Mouse (Mus musculus) limb, embryonic 15.5 days (tissue): ENCODE measurements around the gene Tchp. TPM values are rescaled to one million over a fixed set of nuclear protein-coding genes. Genes with fewer than 3 reads are reported as not detected.

ENCODE experiments used
- ATAC-seq: fragments of 200-750 bp; cut with Nextera tagmentation; 2 replicates; pipeline ENCODE4 v1.8.0; 2017; ENCODE audit warnings: low read depth, moderate TSS enrichment; ENCODE audit not compliant: insufficient number of reproducible peaks, low FRiP score, low TSS enrichment
- H3K27ac ChIP-seq: fragments of 300-500 bp; sonication (generic); 2 replicates; pipeline ENCODE4 v1.5.1; 2015; ENCODE audit warnings: moderate library complexity, mild to moderate bottlenecking, inconsistent platforms
- H3K27me3 ChIP-seq: fragments of 300-500 bp; sonication (generic); 2 replicates; pipeline ENCODE4 v1.6.1; 2015; ENCODE audit warnings: inconsistent platforms
- H3K36me3 ChIP-seq: fragments of 300-500 bp; sonication (generic); 2 replicates; pipeline ENCODE4 v1.6.1; 2015; ENCODE audit warnings: inconsistent platforms
- H3K4me1 ChIP-seq: fragments of 300-500 bp; sonication (generic); 2 replicates; pipeline ENCODE4 v1.6.1; 2015; ENCODE audit warnings: inconsistent platforms
- H3K4me2 ChIP-seq: fragments of 300-500 bp; sonication (generic); 2 replicates; pipeline ENCODE4 v1.6.1; 2015; ENCODE audit warnings: mild to moderate bottlenecking, inconsistent platforms
- H3K4me3 ChIP-seq: fragments of 300-500 bp; sonication (generic); 2 replicates; pipeline ENCODE4 v1.5.1; 2015; ENCODE audit warnings: mild to moderate bottlenecking, inconsistent platforms
- H3K9ac ChIP-seq: fragments of 300-500 bp; sonication (generic); 2 replicates; pipeline ENCODE4 v1.6.1; 2015; ENCODE audit warnings: inconsistent platforms
- H3K9me3 ChIP-seq: fragments of 300-500 bp; sonication (generic); 2 replicates; pipeline ENCODE4 v1.6.1; 2016; ENCODE audit warnings: inconsistent platforms
- WGBS: fragments of 180-500 bp; shearing (Covaris S2); methylation state at CpG from one replicate; pipeline ENCODE4 v1.1.7; 2015; 5-methylcytosine and 5-hydroxymethylcytosine counted together
- polyA plus RNA-seq: library from polyadenylated mRNA; unstranded; fragments of >200 nt; fragmentation: Nextera tagmentation; extraction: Ambion mirVana; gene quantifications from 2 replicates; pipeline ENCODE4 v1.2.1, GENCODE M21; 2015

Gene Tchp
- polyA plus RNA-seq, 1 experiment from 2014 or later, result 15.1 TPM

DNA sequence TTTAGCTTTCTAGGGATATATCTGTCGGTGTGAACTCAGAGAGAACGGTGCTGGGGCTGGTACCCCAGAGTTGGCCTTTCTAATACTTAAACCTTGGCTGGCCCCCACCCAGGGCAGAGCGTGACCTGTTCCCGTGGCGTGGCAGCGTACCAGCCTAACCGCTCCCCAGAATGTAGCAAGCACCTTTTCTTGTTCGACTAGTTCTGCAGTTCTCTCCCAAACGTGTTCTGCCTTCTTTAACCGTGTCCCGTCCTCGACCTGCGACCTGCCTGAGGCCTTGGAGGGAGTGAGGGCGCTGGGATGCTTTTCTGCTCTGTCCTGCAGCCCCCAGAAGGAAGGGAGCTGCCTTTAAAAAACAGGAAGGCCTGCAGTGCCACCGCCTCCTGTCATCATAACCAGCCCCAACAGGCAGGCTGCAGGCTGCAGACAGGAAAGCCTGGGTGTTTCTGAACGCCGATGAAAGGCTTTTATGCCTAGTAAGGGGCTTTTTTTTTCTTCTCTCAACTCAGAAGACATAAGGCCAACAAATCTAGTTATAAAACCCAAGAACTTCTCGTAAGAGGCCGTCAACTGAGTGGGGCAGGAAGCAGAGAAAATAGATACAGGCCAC, 26.8 kb upstream of the Tchp start:
- no peaks in the 10 kb centered on the region for H3K9me3 ChIP-seq
- no peak overlapping the region for H3K4me2 ChIP-seq
- no peak overlapping the region for H3K4me3 ChIP-seq
- H3K27me3 ChIP-seq, result no peaks in the 10 kb centered on the region
- no peak for ATAC-seq
- 52% methylated on average over 19 of the region's 19 CpGs for WGBS
- peaks cover 39% of the 10 kb centered on the region for H3K4me1 ChIP-seq
- no peak overlapping the region for H3K9ac ChIP-seq
- H3K27ac ChIP-seq, result peak overlapping the region; percentile 62
- H3K36me3 ChIP-seq, result peaks cover 24% of the 10 kb centered on the region

DNA sequence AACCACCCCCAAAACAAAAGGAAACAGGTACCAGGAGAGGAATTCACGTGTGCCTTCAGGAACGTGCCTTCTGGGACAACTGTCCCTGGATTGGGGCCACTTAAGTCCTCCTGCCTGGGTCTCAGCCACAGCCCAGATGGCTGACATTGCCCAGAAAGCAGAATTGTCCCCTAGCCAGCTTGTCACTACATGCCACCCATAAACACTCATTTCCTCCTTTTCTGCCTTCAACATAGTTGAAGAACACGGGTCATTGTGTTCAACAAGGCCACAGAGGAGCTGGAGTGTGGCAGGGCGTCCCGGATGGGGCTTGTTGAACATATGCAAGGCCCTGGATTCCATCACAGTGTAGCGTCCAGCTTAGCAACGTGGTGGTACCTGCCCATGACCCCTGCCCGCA, 25.8 kb upstream of the Tchp start:
- Histone ChIP-seq H3K9ac (no peak overlapping the region), H3K4me3 (no peak overlapping the region), H3K36me3 (peaks cover 15% of the 10 kb centered on the region), H3K4me1 (peaks cover 39% of the 10 kb centered on the region), H3K9me3 (no peaks in the 10 kb centered on the region), H3K27ac (peak overlapping the region; percentile 62), H3K27me3 (no peaks in the 10 kb centered on the region), H3K4me2 (no peak overlapping the region)
- no peak for ATAC-seq
- WGBS, result 57% methylated on average over 8 of the region's 8 CpGs

DNA sequence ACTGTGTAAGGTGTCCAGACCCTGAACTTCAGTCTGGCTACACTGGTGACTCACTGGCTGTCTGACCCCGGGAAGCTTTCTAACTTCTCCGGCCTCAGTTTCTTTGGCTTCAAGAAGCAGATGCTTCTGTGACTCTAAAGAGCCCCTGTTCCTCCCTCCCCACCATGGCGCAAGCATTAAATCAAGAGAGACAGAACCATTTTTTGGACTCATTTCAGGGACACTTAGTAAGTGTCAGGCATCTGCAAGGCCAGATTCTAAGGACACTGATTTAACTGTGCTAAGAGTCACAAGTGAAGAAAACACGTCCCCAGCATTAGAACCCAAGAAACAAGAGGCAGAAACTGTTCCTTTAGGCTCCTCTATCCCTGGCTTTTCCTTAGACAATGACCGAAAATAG, 21.6 kb upstream of the Tchp start:
- no peaks in the 10 kb centered on the region for H3K27me3 ChIP-seq

DNA sequence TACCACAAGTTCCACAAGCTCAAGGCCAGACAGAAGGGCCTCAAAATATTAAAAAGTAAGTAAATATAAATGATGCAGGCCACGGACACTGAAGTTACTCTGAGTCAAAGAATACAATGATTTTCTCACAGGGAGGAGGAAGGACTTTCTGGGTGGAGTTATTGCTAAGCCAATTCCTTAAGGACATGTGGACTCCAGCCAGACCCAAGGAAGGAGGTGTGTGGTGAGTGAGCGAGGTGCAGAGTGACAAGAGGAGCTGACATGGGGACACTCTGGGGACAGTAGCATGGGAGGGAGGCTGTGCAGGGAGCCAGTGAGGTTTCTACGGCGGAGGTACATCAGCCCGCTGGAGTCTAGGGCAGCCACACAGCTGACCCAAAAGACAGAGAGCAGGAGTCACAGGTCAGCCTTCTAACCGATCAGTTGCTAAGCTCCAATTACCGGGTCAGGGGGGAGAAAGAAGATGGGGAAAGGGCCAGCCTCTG, 20.8 kb upstream of the Tchp start:
- Histone ChIP-seq H3K36me3 (no peaks in the 10 kb centered on the region), H3K4me2 (no peak overlapping the region), H3K9ac (no peak overlapping the region), H3K27me3 (no peaks in the 10 kb centered on the region), H3K27ac (0 out of 2 replicates have a peak overlapping the region, but pooled peaks have one; percentile 1), H3K4me1 (peaks cover 40% of the 10 kb centered on the region), H3K9me3 (no peaks in the 10 kb centered on the region), H3K4me3 (no peak overlapping the region)
- WGBS, result 56% methylated on average over 7 of the region's 7 CpGs
- ATAC-seq, result no peak

More for the DNA sequence above, 21.6 kb upstream of the Tchp start:
- Histone ChIP-seq H3K9me3 (no peaks in the 10 kb centered on the region), H3K4me3 (no peak overlapping the region), H3K9ac (no peak overlapping the region), H3K4me2 (no peak overlapping the region), H3K36me3 (no peaks in the 10 kb centered on the region), H3K4me1 (peaks cover 43% of the 10 kb centered on the region), H3K27ac (no peak overlapping the region)
- 90% methylated on average over 5 of the region's 5 CpGs for whole genome bisulfite sequencing
- ATAC-seq, result no peak

DNA sequence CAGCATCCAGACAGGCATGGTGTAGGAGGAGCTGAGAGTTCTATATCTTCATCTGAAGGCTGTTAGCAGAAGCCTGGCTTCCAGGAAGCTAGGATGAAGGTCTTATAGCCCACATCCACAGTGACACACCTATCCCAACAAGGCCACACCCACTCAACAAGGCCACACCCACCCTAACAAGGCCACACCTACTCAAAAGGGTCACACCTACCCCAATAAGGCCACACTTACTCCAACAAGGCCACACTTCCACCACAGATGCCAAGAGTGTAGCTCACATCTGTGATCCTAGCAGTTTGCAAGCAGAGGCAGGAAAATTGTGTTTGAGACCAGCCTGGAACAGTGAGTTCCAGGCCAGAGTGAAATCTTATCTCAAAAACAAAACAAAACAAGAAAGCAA, 19.7 kb upstream of the Tchp start:
- H3K27ac ChIP-seq, result no peak overlapping the region
- peaks cover 36% of the 10 kb centered on the region for H3K4me1 ChIP-seq
- no peak for ATAC-seq
- no peaks in the 10 kb centered on the region for H3K27me3 ChIP-seq
- no peak overlapping the region for H3K9ac ChIP-seq
- no peak overlapping the region for H3K4me2 ChIP-seq
- no peaks in the 10 kb centered on the region for H3K9me3 ChIP-seq
- H3K36me3 ChIP-seq, result no peaks in the 10 kb centered on the region
- H3K4me3 ChIP-seq, result no peak overlapping the region

DNA sequence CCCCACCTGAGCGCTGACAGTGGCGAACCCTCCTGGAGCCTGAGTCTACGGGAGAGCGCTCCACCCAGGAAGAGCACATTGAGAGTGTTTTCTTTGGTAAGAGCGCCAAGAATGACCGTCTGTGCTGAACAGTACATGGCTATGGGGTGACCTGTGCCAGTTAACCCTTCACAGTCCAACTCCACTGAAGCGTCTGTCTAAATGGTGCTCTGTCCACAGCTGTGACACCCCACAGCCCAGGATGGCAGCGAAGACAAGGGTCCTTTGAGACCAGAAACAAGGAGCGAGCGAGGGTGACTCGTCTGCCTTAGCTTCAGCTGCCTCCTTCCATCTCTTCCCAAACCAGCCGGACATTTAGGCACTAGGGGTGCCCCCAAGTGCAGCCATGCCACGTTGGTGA, 18.9 kb upstream of the Tchp start:
- H3K4me3 ChIP-seq, result peak overlapping the region; percentile 80

DNA sequence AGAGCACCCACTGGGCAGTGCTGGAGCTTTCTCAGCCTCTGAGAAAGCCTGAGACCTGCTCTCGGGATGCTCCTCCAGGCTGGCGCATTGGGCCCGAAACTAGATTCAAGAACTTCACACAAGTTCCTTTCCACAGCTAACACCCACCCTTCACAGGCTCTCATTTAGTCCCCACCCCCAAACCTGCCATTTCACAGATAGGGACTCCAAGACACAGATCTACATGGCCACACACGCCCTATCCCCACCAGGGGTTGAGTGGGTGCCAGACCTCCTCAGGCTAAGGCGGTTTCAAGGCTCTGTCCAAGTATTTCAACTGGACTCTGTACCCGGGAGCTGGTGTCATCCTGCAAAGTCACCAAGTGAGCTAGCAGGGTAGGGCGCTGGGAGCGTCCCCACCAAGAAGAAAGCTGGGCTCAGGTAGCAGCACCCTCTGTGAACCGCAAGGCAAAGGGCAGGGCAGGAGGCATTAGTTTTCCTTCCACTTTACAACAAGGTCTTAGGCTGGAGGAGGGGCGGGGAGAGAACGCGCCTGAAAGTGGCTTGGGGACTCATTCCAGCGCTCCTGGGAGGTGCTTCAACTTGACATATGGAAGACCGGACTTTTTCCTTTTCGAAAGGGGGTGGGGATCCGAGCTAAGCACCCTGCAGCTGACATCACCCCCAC, 17.7 kb upstream of the Tchp start:
- Histone ChIP-seq H3K9ac (peak overlapping the region; percentile 61; the same call in 1 of the 2 replicates), H3K4me1 (peaks cover 24% of the 10 kb centered on the region), H3K27ac (peak overlapping the region; percentile 69)

More for the DNA sequence above, 18.9 kb upstream of the Tchp start:
- H3K27me3 ChIP-seq, result no peaks in the 10 kb centered on the region
- H3K9me3 ChIP-seq, result no peaks in the 10 kb centered on the region
- peaks cover 29% of the 10 kb centered on the region for H3K4me1 ChIP-seq
- ATAC-seq, result no peak
- H3K36me3 ChIP-seq, result no peaks in the 10 kb centered on the region
- WGBS, result 84% methylated on average over 13 of the region's 13 CpGs
- H3K4me2 ChIP-seq, result peak overlapping the region; percentile 14; the same call in 1 of the 2 replicates
- H3K27ac ChIP-seq, result no peak overlapping the region
- H3K9ac ChIP-seq, result no peak overlapping the region

DNA sequence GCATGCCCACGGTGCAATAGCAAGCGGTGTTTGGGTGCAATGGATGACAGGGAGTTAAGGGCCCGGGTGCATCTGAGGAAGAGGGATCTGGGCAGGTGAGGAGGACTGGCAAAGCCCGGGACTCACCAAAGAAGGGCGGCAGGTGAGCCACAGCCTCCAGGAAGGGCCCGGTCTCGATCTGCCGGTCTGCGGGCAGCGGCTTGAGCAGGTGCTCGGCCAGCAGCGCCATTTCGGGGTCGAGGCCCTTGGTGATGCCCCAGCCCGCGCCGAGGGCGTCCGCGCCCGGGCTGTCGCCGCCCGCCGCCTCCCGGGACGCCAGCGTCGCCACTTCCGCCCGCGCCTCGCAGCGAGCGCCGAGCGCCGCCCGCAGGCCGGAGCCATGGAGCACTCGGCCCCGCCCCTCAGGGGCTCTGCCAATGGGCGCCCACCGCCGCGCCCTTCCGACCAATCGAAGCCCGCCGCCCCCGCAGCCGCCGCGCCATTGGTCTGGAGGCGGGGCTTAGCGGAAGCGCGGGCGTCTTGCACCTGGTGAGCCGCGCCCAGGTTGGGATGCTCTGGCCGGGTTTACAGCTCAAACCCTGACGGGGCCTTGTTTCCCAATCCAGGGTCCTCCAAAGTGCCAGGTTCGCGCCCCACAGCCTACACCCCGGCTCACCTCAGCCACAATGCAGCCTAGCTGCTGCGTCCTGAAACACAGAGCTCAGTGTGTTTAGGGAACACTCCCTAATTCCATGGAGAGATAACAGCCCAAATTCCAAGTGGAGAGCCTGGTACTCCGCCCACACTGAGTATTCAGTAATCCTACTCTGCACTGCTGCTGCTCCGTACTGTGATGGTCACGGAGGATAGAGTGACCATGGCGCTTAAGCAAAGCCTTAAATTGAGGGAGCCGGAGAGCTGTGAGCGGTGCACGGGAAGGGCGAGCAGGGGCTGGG, 16.7 kb upstream of the Tchp start, which contains the start of gene Gltp:
TSS of gene Gltp (minus strand) at position 352 of the 935 bp plus-strand sequence.
- no peaks in the 10 kb centered on the region for H3K36me3 ChIP-seq
- H3K27ac ChIP-seq, result peak within 1 kb of the TSS; percentile 69
- 7% methylated on average over 48 of the region's 75 CpGs for WGBS
- H3K4me3 ChIP-seq, result peak within 1 kb of the TSS; percentile 80
- H3K4me1 ChIP-seq, result peaks cover 21% of the 10 kb centered on the region
- peak; percentile 92 for ATAC-seq
- no peaks in the 10 kb centered on the region; the same call in 1 of the 2 replicates for H3K27me3 ChIP-seq
- H3K4me2 ChIP-seq, result peak within 1 kb of the TSS; percentile 81
- H3K9me3 ChIP-seq, result no peaks in the 10 kb centered on the region
- peak within 1 kb of the TSS; percentile 61 for H3K9ac ChIP-seq

More for the DNA sequence above, 17.7 kb upstream of the Tchp start:
- peak overlapping the region; percentile 81 for H3K4me2 ChIP-seq
- no peaks in the 10 kb centered on the region for H3K36me3 ChIP-seq
- H3K27me3 ChIP-seq, result no peaks in the 10 kb centered on the region; the same call in 1 of the 2 replicates
- peak overlapping the region; percentile 80 for H3K4me3 ChIP-seq
- no peak for ATAC-seq
- 16% methylated on average over 16 of the region's 16 CpGs for WGBS
- H3K9me3 ChIP-seq, result no peaks in the 10 kb centered on the region

DNA sequence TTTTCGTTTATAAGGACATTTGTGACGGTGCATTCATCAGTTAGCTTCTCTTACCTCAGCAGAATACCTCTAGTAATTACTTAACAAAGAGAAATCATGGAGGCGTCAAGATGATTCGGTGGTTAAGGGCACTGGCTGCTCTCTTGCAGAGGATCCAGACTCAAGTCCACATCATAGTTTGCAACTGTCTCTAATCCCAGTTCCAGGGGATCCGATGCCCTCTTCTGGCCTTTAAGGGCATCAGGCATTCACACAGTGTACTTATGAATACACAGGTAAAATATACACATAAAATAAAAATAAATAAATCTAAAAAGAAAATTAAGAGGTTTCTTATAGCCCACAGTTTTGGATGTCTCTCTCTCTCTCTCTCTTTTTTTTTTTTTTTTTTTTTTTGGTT, 11.8 kb upstream of the Tchp start:
- Histone ChIP-seq H3K4me1 (peaks cover 4% of the 10 kb centered on the region; the same call in 1 of the 2 replicates), H3K4me2 (no peak overlapping the region), H3K36me3 (no peaks in the 10 kb centered on the region), H3K27me3 (no peaks in the 10 kb centered on the region; the same call in 1 of the 2 replicates), H3K9ac (no peak overlapping the region), H3K27ac (no peak overlapping the region), H3K4me3 (no peak overlapping the region), H3K9me3 (no peaks in the 10 kb centered on the region)
- ATAC-seq, result no peak
- 59% methylated on average over 5 of the region's 5 CpGs for WGBS

DNA sequence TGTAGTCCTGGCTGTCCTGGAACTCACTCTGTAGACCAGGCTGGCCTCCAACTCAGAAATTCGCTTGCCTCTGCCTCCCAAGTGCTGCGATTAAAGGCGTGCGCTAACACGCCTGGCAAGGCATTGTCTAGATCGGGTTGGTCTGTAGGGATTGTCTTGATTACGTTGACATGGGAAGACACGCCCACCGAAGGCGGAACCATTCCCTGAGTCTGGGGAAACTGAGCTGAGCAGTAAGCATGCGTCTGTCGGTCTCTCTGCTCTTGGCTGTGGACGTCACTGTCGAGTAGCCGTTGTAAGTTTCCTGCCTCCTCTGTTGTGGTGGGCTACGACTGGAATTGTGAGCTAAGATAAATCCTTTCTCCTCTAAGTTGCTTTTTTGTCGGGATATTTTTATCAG, 10.6 kb upstream of the Tchp start:
- Histone ChIP-seq H3K4me3 (no peak overlapping the region), H3K27me3 (no peaks in the 10 kb centered on the region; the same call in 1 of the 2 replicates), H3K9me3 (no peaks in the 10 kb centered on the region), H3K4me2 (no peak overlapping the region), H3K4me1 (no peaks in the 10 kb centered on the region), H3K27ac (no peak overlapping the region), H3K9ac (no peak overlapping the region), H3K36me3 (no peaks in the 10 kb centered on the region)
- ATAC-seq, result no peak
- 82% methylated on average over 17 of the region's 17 CpGs for WGBS

DNA sequence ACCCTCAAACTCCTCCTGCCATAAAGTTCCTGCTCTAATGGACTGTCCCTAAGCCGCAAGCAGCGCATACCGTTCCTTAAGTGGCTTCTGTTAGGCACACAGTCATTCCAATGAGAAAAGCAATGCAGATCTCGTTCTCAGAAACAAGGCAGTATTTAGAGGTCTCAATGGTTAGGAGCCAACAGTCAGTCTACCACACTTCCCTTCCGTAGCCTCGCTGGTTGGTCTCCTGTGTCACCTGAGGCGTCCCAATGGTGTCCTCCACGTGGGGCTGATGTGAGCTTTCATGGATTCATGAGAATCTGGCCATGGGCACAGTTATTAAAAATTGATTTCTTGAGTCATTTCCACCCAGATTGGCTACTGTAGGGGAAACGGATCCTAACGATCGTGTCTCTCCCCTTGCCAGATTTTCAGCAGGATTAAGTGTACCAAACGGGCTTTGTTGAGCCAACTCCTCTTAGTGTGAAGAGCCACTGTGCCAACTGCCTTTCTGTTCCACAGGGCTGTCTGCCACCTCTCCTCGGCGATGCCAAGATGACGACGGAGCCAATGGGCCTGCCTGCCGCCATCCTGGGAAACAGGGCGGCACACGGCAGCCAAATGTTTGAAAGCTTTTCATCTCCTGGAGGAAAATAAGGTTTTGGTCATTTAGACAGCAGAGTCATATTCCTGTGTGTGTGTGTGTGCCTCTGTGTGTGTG, 9.4 kb upstream of the Tchp start:
- no peaks in the 10 kb centered on the region; the same call in 1 of the 2 replicates for H3K27me3 ChIP-seq
- WGBS, result 84% methylated on average over 19 of the region's 19 CpGs
- H3K4me1 ChIP-seq, result no peaks in the 10 kb centered on the region
- H3K9ac ChIP-seq, result no peak overlapping the region
- no peak overlapping the region for H3K27ac ChIP-seq
- no peaks in the 10 kb centered on the region for H3K9me3 ChIP-seq
- H3K36me3 ChIP-seq, result no peaks in the 10 kb centered on the region
- H3K4me3 ChIP-seq, result no peak overlapping the region
- ATAC-seq, result no peak
- H3K4me2 ChIP-seq, result no peak overlapping the region
